Mouse (Mus musculus): Measurements from ENCODE around the gene H2-Ob.

GRCm38 (mm10) chr17:34286501-34286900 is 47.8 kb downstream of the H2-Ob start:
- TF ChIP-seq CTCF (conservative IDR thresholded peaks at IDR 0.05 in 1 of 2, IDR thresholded peaks at IDR 0.05 in 1 of 2; ENCODE audit: low read depth in 2 of 2, low read length in 2 of 2) (no peak), POLR2A (IDR thresholded peaks at IDR 0.05; ENCODE audit: low read depth, low read length) (no peak)

Measured in CH12.LX (cell line).